Mouse (Mus musculus) layer of hippocampus, adult 6 months (tissue): Measurements from ENCODE around the gene Spata31. TPM values are rescaled to one million over a fixed set of nuclear protein-coding genes. Genes with fewer than 3 reads are reported as not detected.

Experiments used
- long read RNA-seq, 2 experiments: library from polyadenylated mRNA; unstranded; transcript quantifications; one replicate each; pipeline ENCODE4 v2.0.0; 2019 to 2020
- polyA plus RNA-seq: library from polyadenylated mRNA; unstranded; fragments of <200 nt; fragmentation: Nextera tagmentation; gene quantifications from 2 replicates; pipeline ENCODE4 v1.2.3, GENCODE M21; 2021

Spata31 gene
- polyA plus RNA-seq: not detected in 2 replicates
- long read RNA-seq, experiment 1: 0 reads
- long read RNA-seq, experiment 2: 0 reads

DNA sequence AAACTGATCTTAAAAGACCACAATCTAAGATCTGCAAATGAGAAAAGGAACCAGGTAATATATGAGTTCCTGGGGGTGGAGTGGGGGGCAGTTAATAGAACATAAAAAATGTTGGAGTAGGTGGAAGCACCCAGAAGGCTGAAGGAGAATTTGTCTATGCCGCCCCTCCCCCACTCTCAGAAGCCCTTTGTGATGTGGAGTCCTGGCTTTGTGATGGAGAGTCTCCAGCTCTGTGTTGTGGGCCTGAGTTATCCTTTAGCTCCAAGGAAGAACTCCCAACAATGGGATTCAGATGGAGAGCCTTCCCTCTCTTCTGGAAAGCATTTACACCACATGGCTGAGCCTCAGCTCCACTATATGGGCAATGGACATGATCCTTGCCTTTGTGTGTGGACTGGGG is at the start of gene Spata31:
Spata31 (plus strand) TSS at position 216 of the 400 bp plus-strand sequence.

DNA sequence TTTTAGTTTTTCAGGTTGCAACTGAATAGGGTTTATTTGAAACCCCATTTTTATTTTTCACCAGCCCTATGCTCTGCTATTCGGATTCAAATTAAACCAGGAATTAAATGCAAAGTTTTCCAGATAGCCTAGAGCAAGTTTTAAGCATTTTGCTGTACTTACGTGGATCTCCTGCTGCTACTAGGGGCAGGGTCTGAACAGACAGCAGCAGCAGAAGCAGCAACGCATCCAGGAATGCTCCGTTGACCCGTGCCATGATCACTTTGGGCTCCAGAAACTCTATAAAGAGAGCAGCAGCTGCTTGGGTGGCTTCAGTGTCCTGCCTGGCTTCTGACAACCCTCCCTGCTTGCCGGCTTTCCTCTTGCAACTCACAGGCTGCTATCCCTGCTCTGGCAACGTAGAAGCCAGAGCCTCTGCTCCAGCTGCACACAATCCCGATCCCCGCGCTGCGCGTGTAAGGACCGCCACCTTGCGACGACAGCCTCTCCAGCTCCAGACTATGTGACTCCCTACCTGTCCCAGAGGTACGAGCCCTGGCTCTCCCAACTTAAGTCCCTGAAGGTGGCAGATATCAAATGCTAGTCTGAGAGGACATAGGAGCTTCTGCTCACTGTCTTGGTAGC is 13.5 kb upstream of the Spata31 start, which contains the start of gene Cntnap3:
Cntnap3 (minus strand) TSS at position 371 of the 624 bp plus-strand sequence.

Other genes starting within 250 kb of the Spata31 start
- 0.70 and 0.83 TPM in 2 replicates for gene Cntnap3, start 13.5 kb upstream of the Spata31 start, polyA plus RNA-seq
- not detected in 2 replicates for gene Spata31d1c, start 115.7 kb downstream of the Spata31 start, polyA plus RNA-seq
- not detected in 2 replicates for gene Prss47, start 135.4 kb downstream of the Spata31 start, polyA plus RNA-seq
- 38.7 and 41.2 TPM in 2 replicates for gene Mfsd14b, start 195.6 kb downstream of the Spata31 start, polyA plus RNA-seq
- not detected in 2 replicates for gene Olfr465-ps1, start 220.7 kb downstream of the Spata31 start, polyA plus RNA-seq
- not detected in 2 replicates for gene Olfr466, start 232.8 kb downstream of the Spata31 start, polyA plus RNA-seq